Mouse (Mus musculus) myocyte (in vitro differentiated cells): ENCODE measurements at regions not wholly inside any gene's neighbourhood (a gene's known extent, or its start where the extent isn't known, plus 50 kb on each side); places are given as distances from the start of the nearest gene placed in this dataset.

ENCODE experiments used
- H3K27me3 ChIP-seq: one replicate; pipeline ENCODE4 v1.6.1; 2011; ENCODE audit not compliant: control insufficient read depth, insufficient read depth, insufficient read length
- H3K36me3 ChIP-seq: one replicate; pipeline ENCODE4 v1.6.1; 2011; ENCODE audit not compliant: control insufficient read depth, insufficient read depth
- H3K4me2 ChIP-seq: one replicate; pipeline ENCODE4 v1.6.1; 2011; ENCODE audit warnings: low read depth, control low read depth
- H3K4me3 ChIP-seq: one replicate; pipeline ENCODE4 v1.5.1; 2011; ENCODE audit warnings: mild to moderate bottlenecking, control low read depth, moderate library complexity
- H3K79me2 ChIP-seq: one replicate; pipeline ENCODE4 v1.6.1; 2011; ENCODE audit not compliant: control insufficient read depth, insufficient read depth
- H3ac ChIP-seq: one replicate; pipeline ENCODE4 v1.6.1; 2011; ENCODE audit not compliant: control insufficient read depth, insufficient read length
- CEBPB ChIP-seq: IDR thresholded peaks from 2 replicates; pipeline ENCODE4 v1.6.1; 2011; ENCODE audit warnings: mild to moderate bottlenecking, moderate library complexity; ENCODE audit not compliant: poor library complexity, insufficient read depth, severe bottlenecking
- MYOD1 ChIP-seq, 3 experiments: IDR thresholded peaks; one replicate each; pipeline ENCODE4 v1.6.1; 2011; ENCODE audit warnings: control low read depth in 2 of 3, low read depth in 2 of 3, mild to moderate bottlenecking in 2 of 3, moderate library complexity in 1 of 3; ENCODE audit not compliant: insufficient read length in 2 of 3, control insufficient read depth in 1 of 3
- MYOG ChIP-seq, 3 experiments: IDR thresholded peaks; one replicate each; pipeline ENCODE4 v1.6.1; 2011; ENCODE audit warnings: control low read depth in 2 of 3, low read depth in 2 of 3, mild to moderate bottlenecking in 2 of 3; ENCODE audit not compliant: insufficient read length in 2 of 3, control insufficient read depth in 1 of 3, insufficient read depth in 1 of 3

GRCm38 (mm10) chr4:5437076-5437475 is 643.9 kb upstream of the Impad1 start:
- TF ChIP-seq CEBPB (no peak), MYOD1 (IDR thresholded peaks at IDR 0.05; ENCODE audit: control insufficient read depth in 1 of 3, insufficient read length in 2 of 3, low read depth in 2 of 3) (no peak), MYOG (IDR thresholded peaks at IDR 0.05; ENCODE audit: control insufficient read depth in 1 of 3, insufficient read depth in 1 of 3, insufficient read length in 2 of 3, low read depth in 2 of 3) (no peak)
- Histone ChIP-seq H3K4me3 (no peak overlapping the region), H3K36me3 (no peaks in the 10 kb centered on the region), H3K79me2 (no peaks in the 10 kb centered on the region), H3ac (no peak overlapping the region), H3K4me2 (no peak overlapping the region), H3K27me3 (no peaks in the 10 kb centered on the region)
